Mouse (Mus musculus) ZHBTc4 (cell line): ENCODE data around the gene Slx4ip.

Source experiments
- DNase-seq: peaks from one replicate; pipeline ENCODE4 v3.0.0-alpha.2; 2011; ENCODE audit warnings: low read depth, low spot score

The Slx4ip gene

GRCm38 (mm10) chr2:136947500-136947899 is 56.5 kb downstream of the Slx4ip start:
- DNase-seq: no peak

- no peak for DNase-seq
These were observed 56.9 kb downstream of the Slx4ip start for GRCm38 (mm10) chr2:136947937-136948336.

GRCm38 (mm10) chr2:136952238-136952637 is 61.2 kb downstream of the Slx4ip start:
- no peak for DNase-seq

- no peak for DNase-seq
These were observed 64.9 kb downstream of the Slx4ip start for GRCm38 (mm10) chr2:136955726-136956571.

- no peak for DNase-seq
These were observed 67.7 kb downstream of the Slx4ip start for GRCm38 (mm10) chr2:136958697-136959096.

- DNase-seq: no peak
These were observed 84.8 kb downstream of the Slx4ip start for GRCm38 (mm10) chr2:136975774-136976173.

- DNase-seq: no peak
These were observed 88.2 kb downstream of the Slx4ip start for GRCm38 (mm10) chr2:136979056-136979772.

GRCm38 (mm10) chr2:136981062-136981879 is 90.3 kb downstream of the Slx4ip start:
- no peak for DNase-seq

- no peak for DNase-seq
These were observed 92.9 kb downstream of the Slx4ip start for GRCm38 (mm10) chr2:136983959-136984358.

- DNase-seq: no peak
These were observed 95.1 kb downstream of the Slx4ip start for GRCm38 (mm10) chr2:136985998-136986730.

GRCm38 (mm10) chr2:136993116-136993515 is 102.1 kb downstream of the Slx4ip start:
- no peak for DNase-seq

GRCm38 (mm10) chr2:136997104-136997503 is 106.1 kb downstream of the Slx4ip start:
- DNase-seq: no peak

GRCm38 (mm10) chr2:137002031-137002430 is 111.0 kb downstream of the Slx4ip start:
- DNase-seq: no peak

- no peak for DNase-seq
These were observed 115.6 kb downstream of the Slx4ip start for GRCm38 (mm10) chr2:137006656-137007055.

GRCm38 (mm10) chr2:137011980-137012379 is 121.0 kb downstream of the Slx4ip start:
- no peak for DNase-seq

GRCm38 (mm10) chr2:137013151-137013550 is 122.1 kb downstream of the Slx4ip start:
- DNase-seq: no peak

GRCm38 (mm10) chr2:137013811-137014350 is 122.9 kb downstream of the Slx4ip start:
- DNase-seq: no peak

- DNase-seq: no peak
These were observed 123.4 kb downstream of the Slx4ip start for GRCm38 (mm10) chr2:137014423-137014822.

GRCm38 (mm10) chr2:137044122-137044521 is 153.1 kb downstream of the Slx4ip start:
- no peak for DNase-seq

GRCm38 (mm10) chr2:137049367-137049766 is 158.3 kb downstream of the Slx4ip start:
- DNase-seq: no peak

GRCm38 (mm10) chr2:137049906-137050305 is 158.9 kb downstream of the Slx4ip start:
- DNase-seq: no peak
